Mouse (Mus musculus) ovary, postnatal 14 days (tissue): ENCODE results near the gene Crybg1.

Experiments
- DNase-seq: peaks from one replicate; pipeline ENCODE4 v3.0.0; 2022; ENCODE audit warnings: low spot score

Gene Crybg1

GRCm38 (mm10) chr10:44094794-44095193 lies 53.9 kb downstream of the Crybg1 start:
- DNase-seq, result no peak

- no peak for DNase-seq
These were observed 56.9 kb downstream of the Crybg1 start for GRCm38 (mm10) chr10:44091757-44092156.

GRCm38 (mm10) chr10:44080351-44080750 lies 68.3 kb downstream of the Crybg1 start:
- no peak for DNase-seq

- DNase-seq, result no peak
These were observed 69.7 kb downstream of the Crybg1 start for GRCm38 (mm10) chr10:44078799-44079521.

- peak; percentile 55 for DNase-seq
These were observed 77.6 kb downstream of the Crybg1 start for GRCm38 (mm10) chr10:44071095-44071494.

GRCm38 (mm10) chr10:44069131-44069530 lies 79.5 kb downstream of the Crybg1 start:
- DNase-seq, result no peak

GRCm38 (mm10) chr10:44065848-44066360 lies 82.7 kb downstream of the Crybg1 start:
- DNase-seq, result no peak

- no peak for DNase-seq
These were observed 85.7 kb downstream of the Crybg1 start for GRCm38 (mm10) chr10:44062981-44063380.

- DNase-seq, result no peak
These were observed 97.7 kb downstream of the Crybg1 start for GRCm38 (mm10) chr10:44050913-44051312.

- no peak for DNase-seq
These were observed 103.9 kb downstream of the Crybg1 start for GRCm38 (mm10) chr10:44044727-44045126.

- DNase-seq, result no peak
These were observed 105.0 kb downstream of the Crybg1 start for GRCm38 (mm10) chr10:44043630-44044029.

- no peak for DNase-seq
These were observed 109.5 kb downstream of the Crybg1 start for GRCm38 (mm10) chr10:44039185-44039584.

- no peak for DNase-seq
These were observed 110.6 kb downstream of the Crybg1 start for GRCm38 (mm10) chr10:44037918-44038544.

GRCm38 (mm10) chr10:44029566-44029965 lies 119.1 kb downstream of the Crybg1 start:
- DNase-seq, result no peak

GRCm38 (mm10) chr10:44027226-44027625 lies 121.4 kb downstream of the Crybg1 start:
- no peak for DNase-seq

- DNase-seq, result no peak
These were observed 122.5 kb downstream of the Crybg1 start for GRCm38 (mm10) chr10:44026105-44026504.

GRCm38 (mm10) chr10:44024705-44025104 lies 123.9 kb downstream of the Crybg1 start:
- DNase-seq, result no peak

- DNase-seq, result no peak
These were observed 128.5 kb downstream of the Crybg1 start for GRCm38 (mm10) chr10:44020141-44020540.

GRCm38 (mm10) chr10:44018562-44018961 lies 130.1 kb downstream of the Crybg1 start:
- DNase-seq, result no peak

- no peak for DNase-seq
These were observed 133.0 kb downstream of the Crybg1 start for GRCm38 (mm10) chr10:44015631-44016030.

GRCm38 (mm10) chr10:44013885-44014284 lies 134.8 kb downstream of the Crybg1 start:
- DNase-seq, result no peak

GRCm38 (mm10) chr10:44011408-44011807 lies 137.2 kb downstream of the Crybg1 start:
- DNase-seq, result no peak

GRCm38 (mm10) chr10:44008808-44009207 lies 139.8 kb downstream of the Crybg1 start:
- DNase-seq, result no peak
